Comparison of ENCODE assay signal across 13 mouse cellular contexts in genomic region chr5:123122181-123122580, GRCm38 (mm10). TPM values are rescaled to one million over a fixed set of nuclear protein-coding genes. Genes with fewer than 3 reads are reported as not detected.
DNase-seq lines count a peak whose midpoint lies in the region; ATAC-seq and TF ChIP-seq lines count a peak whose summit lies in the region.
"Had no signal": no experiment of that assay in that cellular context is flagged by ENCODE, and none has a peak within 500 bp of the region (broad histone marks: within the 10 kb centered on the region; RNA-seq: fewer than 3 reads in every experiment).

No protein-coding gene starts in this region.

- no peaks in the 10 kb centered on the region for H3K9me3 ChIP-seq in lung, embryonic 14.5 days (ENCODE audit: low read depth, low read length)
- no peaks in the 10 kb centered on the region for H3K9me3 ChIP-seq in intestine, embryonic 15.5 days
- H3K9me3 ChIP-seq: hindbrain, embryonic 15.5 days; limb, embryonic 15.5 days; midbrain, embryonic 12.5 days had no signal

- H3K4me1 ChIP-seq in lung, embryonic 14.5 days (ENCODE audit: insufficient read depth) = no peaks in the 10 kb centered on the region
- H3K4me1 ChIP-seq in intestine, embryonic 15.5 days (replicated peaks) = no peaks in the 10 kb centered on the region
- H3K4me1 ChIP-seq: hindbrain, embryonic 15.5 days; limb, embryonic 15.5 days had no signal

- WGBS in lung, embryonic 14.5 days = 88% methylated on average over 4 of the region's 4 CpGs
- 88% methylated on average over 4 of the region's 4 CpGs for WGBS in intestine, embryonic 15.5 days

- no peak for ATAC-seq in lung, embryonic 14.5 days (ENCODE audit: insufficient read depth)
- no peak for ATAC-seq in intestine, embryonic 15.5 days

- no peak overlapping the region for H3K9ac ChIP-seq in lung, embryonic 14.5 days
- H3K9ac ChIP-seq in intestine, embryonic 15.5 days = no peak overlapping the region
- H3K9ac ChIP-seq: hindbrain, embryonic 15.5 days; limb, embryonic 15.5 days; midbrain, embryonic 12.5 days had no signal

- H3K27me3 ChIP-seq in lung, embryonic 14.5 days (ENCODE audit: insufficient read depth, low read length) = no peaks in the 10 kb centered on the region
- no peaks in the 10 kb centered on the region for H3K27me3 ChIP-seq in intestine, embryonic 15.5 days (replicated peaks)
- H3K27me3 ChIP-seq: hindbrain, embryonic 15.5 days; limb, embryonic 15.5 days; midbrain, embryonic 12.5 days had no signal

- TF ChIP-seq CTCF in lung, embryonic 14.5 days (IDR thresholded peaks at IDR 0.05; ENCODE audit: low read depth) = peak; percentile 56

- no peak overlapping the region for H3K4me3 ChIP-seq in lung, embryonic 14.5 days (ENCODE audit: low read depth, low read length)
- H3K4me3 ChIP-seq in intestine, embryonic 15.5 days (replicated peaks) = no peak overlapping the region
- H3K4me3 ChIP-seq: hindbrain, embryonic 15.5 days; limb, embryonic 15.5 days; midbrain, embryonic 12.5 days had no signal

- peak; percentile 12 for DNase-seq in embryo, embryonic 10.5 days (ENCODE audit: low spot score)
- no peak for DNase-seq in embryo, embryonic 11 days
- peak; percentile 28 for DNase-seq in lung, embryonic 14.5 days
- DNase-seq in lung, adult 18-20 months = no peak
- peak; percentile 72 for DNase-seq in ZHBTc4 (ENCODE audit: low read depth, low spot score)
- DNase-seq in thymus, postnatal 0 days (ENCODE audit: low spot score) = peak; percentile 24
- no peak for DNase-seq in gastrocnemius, postnatal 4 days (ENCODE audit: low spot score in 2 of 2)
- DNase-seq: adrenal gland, postnatal 36 days; layer of hippocampus, adult 9-11 months had no signal

- no peak overlapping the region for H3K4me2 ChIP-seq in lung, embryonic 14.5 days
- no peak overlapping the region for H3K4me2 ChIP-seq in intestine, embryonic 15.5 days (replicated peaks)
- H3K4me2 ChIP-seq: hindbrain, embryonic 15.5 days; limb, embryonic 15.5 days; midbrain, embryonic 12.5 days had no signal

- no peak overlapping the region for H3K27ac ChIP-seq in lung, embryonic 14.5 days (ENCODE audit: low read depth)
- no peak overlapping the region for H3K27ac ChIP-seq in intestine, embryonic 15.5 days
- H3K27ac ChIP-seq: hindbrain, embryonic 15.5 days; limb, embryonic 15.5 days; midbrain, embryonic 12.5 days had no signal

- peaks cover 16% of the 10 kb centered on the region; the same call in 1 of the 2 replicates for H3K36me3 ChIP-seq in lung, embryonic 14.5 days (ENCODE audit: insufficient read depth)
- no peaks in the 10 kb centered on the region for H3K36me3 ChIP-seq in intestine, embryonic 15.5 days
- H3K36me3 ChIP-seq: hindbrain, embryonic 15.5 days had no signal

RNA-seq across cellular contexts. Expression of gene Rhof, which starts 10.3 kb away (rescaled TPM):
- polyA plus RNA-seq in lung, embryonic 14.5 days (2014; fragmentation: Nextera tagmentation; extraction: Ambion mirVana) = 2.4 and 2.5 TPM in 2 replicates
- polyA plus RNA-seq in thymus, postnatal 0 days (2015; fragmentation: Nextera tagmentation; extraction: Ambion mirVana) = 10.4 and 11.1 TPM in 2 replicates
- total RNA-seq in gastrocnemius, postnatal 4 days (2021) = under 1 TPM; 0.91 to 0.93 TPM
- polyA plus RNA-seq in intestine, embryonic 15.5 days (2015; fragmentation: Nextera tagmentation; extraction: Ambion mirVana) = 1.7 and 2.3 TPM in 2 replicates

RNA-seq across cellular contexts. Expression of gene Setd1b, which starts 19.8 kb away (rescaled TPM):
- polyA plus RNA-seq in lung, embryonic 14.5 days (2014; fragmentation: Nextera tagmentation; extraction: Ambion mirVana) = 11.5 and 12.1 TPM in 2 replicates
- polyA plus RNA-seq in thymus, postnatal 0 days (2015; fragmentation: Nextera tagmentation; extraction: Ambion mirVana) = 8.0 and 11.3 TPM in 2 replicates
- 10 to 100 TPM; 21.0 to 21.4 TPM for total RNA-seq in gastrocnemius, postnatal 4 days (2021)
- polyA plus RNA-seq in intestine, embryonic 15.5 days (2015; fragmentation: Nextera tagmentation; extraction: Ambion mirVana) = 7.6 and 8.4 TPM in 2 replicates

RNA-seq across cellular contexts. Expression of gene Psmd9, which starts 47.0 kb away (rescaled TPM):
- 70.9 and 81.7 TPM in 2 replicates for polyA plus RNA-seq in lung, embryonic 14.5 days (2014; fragmentation: Nextera tagmentation; extraction: Ambion mirVana)
- 77.6 and 94.1 TPM in 2 replicates for polyA plus RNA-seq in thymus, postnatal 0 days (2015; fragmentation: Nextera tagmentation; extraction: Ambion mirVana)
- 10 to 100 TPM; 28.3 to 32.2 TPM for total RNA-seq in gastrocnemius, postnatal 4 days (2021)
- 68.5 and 69.1 TPM in 2 replicates for polyA plus RNA-seq in intestine, embryonic 15.5 days (2015; fragmentation: Nextera tagmentation; extraction: Ambion mirVana)

RNA-seq across cellular contexts. Expression of gene Tmem120b, which starts 54.0 kb away (rescaled TPM):
- polyA plus RNA-seq in lung, embryonic 14.5 days (2014; fragmentation: Nextera tagmentation; extraction: Ambion mirVana) = 8.2 and 10.0 TPM in 2 replicates
- 33.2 and 35.9 TPM in 2 replicates for polyA plus RNA-seq in thymus, postnatal 0 days (2015; fragmentation: Nextera tagmentation; extraction: Ambion mirVana)
- 10 to 100 TPM; 24.0 to 25.9 TPM for total RNA-seq in gastrocnemius, postnatal 4 days (2021)
- 8.4 and 10.1 TPM in 2 replicates for polyA plus RNA-seq in intestine, embryonic 15.5 days (2015; fragmentation: Nextera tagmentation; extraction: Ambion mirVana)

Comparison
In these comparisons a context has a peak if more than half of its experiments do, and no peak if none do; other contexts are left out.
1. DNase-seq: peak in embryo, embryonic 10.5 days (single experiment), lung, embryonic 14.5 days (single experiment), ZHBTc4 (single experiment) and thymus, postnatal 0 days (single experiment); none in embryo, embryonic 11 days (single experiment), lung, adult 18-20 months (0 of 2) and gastrocnemius, postnatal 4 days (0 of 2).